Mouse (Mus musculus): ENCODE results near the gene Serpinb9b.

Gene Serpinb9b

GRCm38 (mm10) chr13:33043542-33043941 is 16.3 kb downstream of the Serpinb9b start:
- no peak for DNase-seq (ENCODE audit: low spot score in 2 of 2)

DNA sequence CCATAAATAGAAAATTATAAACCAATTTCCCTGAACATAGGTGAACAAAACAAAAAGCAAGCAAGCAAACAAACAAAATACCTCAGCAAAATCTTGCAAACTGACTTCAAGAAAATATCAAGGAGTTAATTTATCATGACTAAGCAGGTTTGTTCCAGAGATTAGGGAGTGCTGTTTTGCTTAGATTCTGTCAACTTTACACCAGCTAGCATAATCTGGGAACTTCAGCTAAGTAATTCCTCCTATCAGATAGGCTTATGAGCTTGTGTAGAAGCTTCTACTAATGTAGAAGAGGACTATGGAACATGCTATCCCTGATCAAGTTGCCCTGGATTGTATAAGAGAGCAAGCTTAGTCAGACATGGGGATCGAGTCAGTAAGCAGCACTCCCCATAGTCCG is 20.0 kb downstream of the Serpinb9b start:
- no peak for DNase-seq (ENCODE audit: low spot score in 2 of 2)

DNA sequence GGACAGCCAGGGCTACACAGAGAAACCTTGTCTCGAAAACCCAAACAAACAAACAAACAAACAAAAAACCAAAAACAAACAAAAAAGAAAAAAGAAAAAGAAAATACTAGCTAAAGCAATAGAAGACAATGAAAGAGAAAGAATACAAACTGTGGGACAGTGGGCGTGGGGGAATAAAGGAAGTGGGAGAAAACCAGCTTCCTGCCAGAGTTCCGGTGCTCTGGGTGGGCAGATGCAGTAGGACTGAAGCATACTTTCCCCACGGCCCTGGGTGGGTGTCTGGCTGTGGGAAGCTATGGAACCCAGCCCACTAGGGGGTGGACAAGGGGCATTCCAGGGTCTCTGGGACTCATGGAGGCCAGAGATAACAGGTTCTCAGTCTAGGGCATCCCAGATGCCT is 21.0 kb downstream of the Serpinb9b start:
- no peak for DNase-seq (ENCODE audit: low spot score in 2 of 2)

GRCm38 (mm10) chr13:33051697-33052096 is 24.5 kb downstream of the Serpinb9b start:
- DNase-seq (ENCODE audit: low spot score in 2 of 2): no peak

DNA sequence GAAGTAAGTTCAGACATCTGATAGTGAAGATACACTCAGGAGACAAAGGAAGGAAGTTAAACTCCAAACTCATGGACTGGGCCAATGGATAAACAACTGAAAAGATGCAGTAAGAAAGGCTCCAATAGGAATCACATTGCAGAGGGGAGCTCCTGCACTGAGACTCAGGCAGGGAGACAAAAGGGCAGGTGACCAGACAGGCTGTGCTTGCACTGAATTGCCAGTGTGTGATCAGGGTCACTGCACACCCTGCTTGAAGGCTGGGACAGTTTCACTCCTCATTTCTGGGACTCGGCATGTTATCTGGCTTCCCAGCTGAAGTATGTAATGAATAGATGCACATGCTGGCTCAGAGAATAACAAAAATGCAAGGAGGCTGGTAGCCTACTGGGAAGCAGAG is 35.8 kb downstream of the Serpinb9b start:
- DNase-seq (ENCODE audit: low spot score in 2 of 2): no peak

DNA sequence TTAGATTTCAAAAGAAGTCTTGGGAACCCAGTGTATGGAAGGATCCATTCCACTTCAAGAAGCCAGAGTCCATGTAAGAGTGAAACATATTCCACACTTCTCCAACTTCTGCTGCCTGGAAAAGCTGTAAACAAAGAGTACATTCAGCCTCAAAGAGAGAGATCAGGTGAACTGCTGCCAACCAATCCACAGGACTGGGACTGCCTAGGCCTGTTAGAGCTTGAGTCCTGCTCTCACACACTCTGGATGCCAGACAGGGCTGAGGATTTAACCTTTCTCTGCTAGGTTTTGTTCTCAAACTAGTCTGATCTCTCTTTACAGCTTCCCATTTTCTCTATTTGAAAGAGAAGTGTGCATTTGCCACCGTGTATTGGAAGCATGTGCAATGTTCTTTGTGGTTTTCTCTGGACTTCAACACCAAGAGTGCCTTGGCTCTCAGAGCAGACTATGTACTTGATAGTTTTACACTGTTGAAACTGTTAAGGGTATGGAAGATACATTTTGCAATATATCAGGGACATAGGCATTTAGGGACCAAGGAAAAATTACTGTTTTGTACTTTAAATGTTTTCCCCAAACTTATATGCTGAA is 40.3 kb downstream of the Serpinb9b start:
- DNase-seq (ENCODE audit: low spot score in 2 of 2): no peak

DNA sequence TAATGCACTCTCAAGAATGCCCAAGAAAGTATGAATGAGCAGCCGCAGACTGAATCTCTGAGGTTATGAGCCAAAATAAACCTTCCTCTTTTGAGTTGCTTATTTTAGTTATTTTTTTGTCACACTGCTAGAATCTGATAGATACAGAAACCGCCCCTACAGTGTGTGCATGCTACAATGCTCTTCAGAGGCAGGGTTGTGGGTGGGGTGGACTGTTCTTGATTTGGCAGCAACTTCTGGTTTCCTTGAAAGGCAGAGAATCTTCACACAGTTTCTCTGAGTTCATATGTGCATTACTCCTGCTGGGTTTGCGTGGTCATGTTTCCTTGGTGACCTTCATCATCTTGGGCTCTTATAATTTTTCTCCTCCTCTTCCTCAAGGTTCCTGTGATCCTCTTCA is 40.9 kb downstream of the Serpinb9b start:
- peak in 1 of 2 experiments; percentile 6 for DNase-seq (ENCODE audit: low spot score in 2 of 2)

- no peak for DNase-seq (ENCODE audit: low spot score in 2 of 2)
Measured at GRCm38 (mm10) chr13:33071776-33072175, 44.6 kb downstream of the Serpinb9b start.

DNA sequence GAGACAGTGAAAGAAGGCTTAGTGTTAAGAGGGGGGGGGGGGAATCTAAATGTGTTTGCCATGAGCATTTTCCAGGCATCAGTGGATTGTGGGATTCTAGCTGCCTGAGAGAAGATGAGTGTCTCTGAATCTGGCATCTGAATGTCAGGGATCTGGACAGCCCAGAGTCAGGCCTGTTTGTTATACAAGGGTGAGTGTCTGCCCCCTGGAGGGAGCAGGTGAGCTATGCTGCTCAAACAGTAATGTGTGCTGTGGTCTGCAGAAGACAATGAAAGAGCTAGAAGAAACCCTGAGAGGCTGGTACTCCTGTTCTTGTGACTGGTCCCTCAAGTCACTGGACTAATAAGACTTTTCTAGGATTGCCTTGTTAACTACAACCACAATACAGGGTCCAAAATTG is 46.8 kb downstream of the Serpinb9b start:
- peak in 1 of 2 experiments; percentile 49 for DNase-seq (ENCODE audit: low spot score in 2 of 2)

GRCm38 (mm10) chr13:33076247-33076646 is 49.0 kb downstream of the Serpinb9b start:
- no peak for DNase-seq (ENCODE audit: low spot score in 2 of 2)

GRCm38 (mm10) chr13:33077026-33077685 is 49.9 kb downstream of the Serpinb9b start:
- no peak for DNase-seq (ENCODE audit: low spot score in 2 of 2)

DNA sequence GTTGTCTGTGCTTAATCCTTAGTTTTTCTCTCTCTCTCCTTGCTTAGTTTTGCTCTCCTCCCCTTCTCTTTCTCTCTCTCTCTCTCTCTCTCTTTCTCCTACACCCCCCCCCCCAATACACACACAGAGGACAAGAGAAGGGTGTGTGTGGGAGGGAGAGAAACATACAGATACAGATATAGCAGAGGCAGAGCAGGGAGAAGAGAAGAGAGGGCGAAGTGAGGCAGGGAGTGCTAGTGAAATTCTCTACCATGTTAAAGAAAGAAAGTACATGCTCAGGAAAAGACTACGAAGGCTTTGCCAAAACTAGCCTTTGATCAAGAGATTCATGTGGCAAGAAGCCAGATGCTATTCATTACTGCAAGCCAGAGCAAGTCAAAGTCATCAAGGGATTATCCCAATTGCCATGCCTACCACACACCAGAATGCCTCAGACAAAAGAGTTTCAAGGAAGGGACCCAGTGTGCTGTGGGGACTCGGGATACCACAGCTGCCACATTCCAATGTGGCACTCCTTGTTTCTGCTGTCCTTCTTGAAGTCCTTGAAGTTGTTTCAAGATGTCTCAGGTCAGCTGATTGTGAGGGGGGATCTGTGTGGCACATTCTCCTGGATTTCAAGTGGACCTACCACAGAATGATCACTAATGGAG is 51.0 kb downstream of the Serpinb9b start, which contains the start of gene Serpinb1b:
Gene Serpinb1b (plus strand): TSS at position 520 of the 650 bp plus-strand sequence.
- DNase-seq (ENCODE audit: low spot score in 2 of 2): no peak

DNA sequence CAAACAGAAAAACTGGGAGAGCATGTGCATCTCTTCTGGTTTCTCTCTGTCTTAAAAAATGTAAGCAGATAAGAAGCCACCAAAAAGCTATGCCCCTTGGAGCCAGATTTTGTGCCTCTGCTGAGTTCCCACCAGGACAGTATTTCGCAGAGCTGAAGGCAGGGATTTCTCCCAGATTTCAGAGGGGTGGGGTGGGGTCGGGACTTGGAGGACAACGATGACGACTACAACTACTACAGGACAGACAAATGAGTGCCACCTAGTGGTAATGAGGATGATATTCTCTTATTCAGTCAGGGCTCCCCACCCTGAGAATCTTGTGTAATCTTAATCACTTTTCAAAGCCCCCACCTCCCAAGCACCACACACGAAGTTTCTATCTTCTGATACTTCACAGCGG is 52.2 kb downstream of the Serpinb9b start:
- no peak for DNase-seq (ENCODE audit: low spot score in 2 of 2)

DNA sequence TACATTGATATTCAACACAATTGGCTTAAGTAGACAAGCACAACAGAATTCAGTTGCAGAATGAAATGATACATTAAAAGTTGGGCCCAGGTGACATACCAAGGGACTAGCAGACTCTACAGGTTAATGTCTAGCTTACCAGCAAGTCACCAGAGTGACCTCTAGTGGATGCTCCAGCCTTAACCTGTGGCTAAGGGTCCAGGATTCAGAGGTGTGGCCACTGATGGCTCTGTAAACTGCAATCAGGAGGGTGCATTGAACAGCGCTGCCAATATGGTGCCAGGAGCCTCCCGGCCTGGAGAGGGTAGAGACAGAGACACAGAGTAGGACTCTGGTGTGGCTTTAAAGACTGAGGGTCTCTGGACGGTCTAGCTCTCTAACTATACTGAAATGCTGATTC is 53.1 kb downstream of the Serpinb9b start:
- DNase-seq (ENCODE audit: low spot score in 2 of 2): peak in 1 of 2 experiments; percentile 5

DNA sequence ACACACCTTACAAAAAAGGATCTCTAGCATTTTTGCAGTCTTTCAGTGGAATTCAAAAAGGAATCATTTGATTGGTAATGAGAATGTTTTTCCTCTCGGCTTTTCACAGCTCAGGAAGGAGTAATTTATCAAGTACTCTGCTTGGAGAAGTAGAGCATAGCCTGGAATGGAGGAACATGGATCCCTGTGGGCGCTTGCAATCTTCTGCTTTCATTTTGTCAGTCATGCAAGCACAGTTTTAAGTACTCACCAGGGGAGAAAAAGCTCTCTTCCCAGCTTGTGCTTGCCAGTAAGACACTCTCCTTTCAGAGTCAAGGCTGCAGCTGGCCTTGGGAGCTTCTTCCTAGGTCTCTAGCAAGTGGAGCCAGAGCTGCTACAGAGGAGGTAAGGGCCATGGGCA is 56.6 kb downstream of the Serpinb9b start:
- no peak for DNase-seq (ENCODE audit: low spot score in 2 of 2)

GRCm38 (mm10) chr13:33084975-33085694 is 57.9 kb downstream of the Serpinb9b start:
- DNase-seq (ENCODE audit: low spot score in 2 of 2): no peak

DNA sequence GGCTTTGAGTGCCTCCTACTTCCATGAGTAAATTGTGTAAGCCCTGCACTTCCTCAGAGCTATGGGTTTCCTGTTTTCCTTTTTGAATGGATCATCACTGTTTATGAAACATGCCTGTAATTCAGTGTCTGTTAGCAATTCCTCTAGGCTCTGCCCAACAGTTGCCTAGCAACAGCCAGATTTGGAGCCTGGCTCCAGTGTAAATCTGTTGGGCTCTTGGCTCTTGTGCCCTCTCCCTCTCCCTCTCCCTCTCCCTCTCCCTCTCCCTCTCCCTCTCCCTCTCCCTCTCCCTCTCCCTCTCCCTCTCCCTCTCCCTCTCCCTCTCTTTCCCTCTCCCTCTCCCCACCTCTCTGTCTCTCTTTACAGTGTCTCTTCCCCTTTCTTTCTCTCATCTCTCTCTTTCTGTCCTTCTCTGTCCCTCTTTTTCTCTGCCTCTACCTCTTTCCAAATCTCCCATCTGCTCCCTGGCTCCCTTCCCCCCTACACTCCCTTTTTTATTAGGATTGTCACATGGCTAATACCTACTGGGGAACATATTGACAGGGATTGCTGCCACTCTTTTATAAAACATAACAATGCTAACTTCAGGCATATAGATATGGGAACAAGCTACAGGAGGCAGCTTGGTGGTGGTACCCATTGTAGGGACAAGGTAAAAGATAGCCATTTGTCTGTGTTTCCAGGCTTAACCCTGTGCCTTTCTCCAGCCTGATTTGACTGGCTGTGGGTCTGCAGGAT is 58.6 kb downstream of the Serpinb9b start:
- no peak for DNase-seq (ENCODE audit: low spot score in 2 of 2)

- no peak for DNase-seq (ENCODE audit: low spot score in 2 of 2)
Measured at GRCm38 (mm10) chr13:33089566-33089965, 62.4 kb downstream of the Serpinb9b start.

- no peak for DNase-seq (ENCODE audit: low spot score in 2 of 2)
Measured at GRCm38 (mm10) chr13:33090546-33090945, 63.3 kb downstream of the Serpinb9b start.

- DNase-seq (ENCODE audit: low spot score in 2 of 2): no peak
Measured at GRCm38 (mm10) chr13:33091306-33091705, 64.1 kb downstream of the Serpinb9b start.

Data from spleen, postnatal 14 days (tissue).